Mouse (Mus musculus) heart, embryonic 14.5 days (tissue): ENCODE results near the gene Cntd1. TPM values are rescaled to one million over a fixed set of nuclear protein-coding genes. Genes with fewer than 3 reads are reported as not detected.

ENCODE experiments used
- ATAC-seq: fragments of 200-750 bp; cut with Nextera tagmentation; 2 replicates; pipeline ENCODE4 v1.8.0; 2017; ENCODE audit warnings: low read depth, moderate TSS enrichment; ENCODE audit not compliant: insufficient number of reproducible peaks, insufficient read depth, low FRiP score
- H3K27ac ChIP-seq, 2 experiments: fragments of 200-500 bp in 1 of 2; fragments of 300-500 bp in 1 of 2; sonication (generic) in 1 of 2; replicated peaks in 1 of 2; 2 replicates each; pipeline ENCODE4 v1.5.1; 2012 to 2014; ENCODE audit warnings: low read depth in 2 of 2, low read length in 2 of 2, control low read depth in 1 of 2, mild to moderate bottlenecking in 1 of 2, mixed read lengths in 1 of 2; ENCODE audit not compliant: control insufficient read depth in 1 of 2, insufficient read depth in 1 of 2
- H3K27me3 ChIP-seq: fragments of 300-500 bp; sonication (generic); 2 replicates; pipeline ENCODE4 v1.6.1; 2014; ENCODE audit warnings: mild to moderate bottlenecking, low read length, control low read depth; ENCODE audit not compliant: control insufficient read depth, insufficient read depth
- H3K36me3 ChIP-seq: fragments of 300-500 bp; sonication (generic); 2 replicates; pipeline ENCODE4 v1.6.1; 2014; ENCODE audit warnings: mild to moderate bottlenecking, control low read depth, low read length, mixed read lengths; ENCODE audit not compliant: control insufficient read depth, insufficient read depth
- H3K4me1 ChIP-seq, 2 experiments: fragments of 200-500 bp in 1 of 2; fragments of 300-500 bp in 1 of 2; sonication (generic) in 1 of 2; 2 replicates each; pipeline ENCODE4 v1.6.1; 2012 to 2014; ENCODE audit warnings: low read length in 2 of 2, control low read depth in 1 of 2, mixed read lengths in 1 of 2; ENCODE audit not compliant: control insufficient read depth in 2 of 2, insufficient read depth in 2 of 2
- H3K4me2 ChIP-seq: fragments of 300-500 bp; sonication (generic); 2 replicates; pipeline ENCODE4 v1.6.1; 2014; ENCODE audit warnings: mild to moderate bottlenecking, low read length
- H3K4me3 ChIP-seq, 2 experiments: fragments of 200-500 bp in 1 of 2; fragments of 300-500 bp in 1 of 2; sonication (generic) in 1 of 2; 2 replicates each; pipeline ENCODE4 v1.5.1; 2012 to 2014; ENCODE audit warnings: low read length in 2 of 2, mild to moderate bottlenecking in 2 of 2, control low read depth in 1 of 2, low read depth in 1 of 2, moderate library complexity in 1 of 2; ENCODE audit not compliant: control insufficient read depth in 1 of 2, insufficient read depth in 1 of 2
- H3K9ac ChIP-seq: fragments of 300-500 bp; sonication (generic); 2 replicates; pipeline ENCODE4 v1.6.1; 2014; ENCODE audit warnings: mild to moderate bottlenecking, low read length
- H3K9me3 ChIP-seq: fragments of 300-500 bp; sonication (generic); 2 replicates; pipeline ENCODE4 v1.6.1; 2016; ENCODE audit warnings: low read length, control low read depth; ENCODE audit not compliant: control insufficient read depth
- WGBS: fragments of 180-500 bp; shearing (Covaris S2); extraction: QIAGEN DNeasy Blood & Tissue Kit; methylation state at CpG from one replicate; pipeline ENCODE4 v1.1.7; 2014; 5-methylcytosine and 5-hydroxymethylcytosine counted together
- polyA plus RNA-seq: library from polyadenylated mRNA; unstranded; fragments of >200 nt; fragmentation: Nextera tagmentation; extraction: Ambion mirVana; gene quantifications from 2 replicates; pipeline ENCODE4 v1.2.1, GENCODE M21; 2014

Cntd1 gene
- polyA plus RNA-seq, 1 experiment from 2014 or later, result 0.51 TPM

DNA sequence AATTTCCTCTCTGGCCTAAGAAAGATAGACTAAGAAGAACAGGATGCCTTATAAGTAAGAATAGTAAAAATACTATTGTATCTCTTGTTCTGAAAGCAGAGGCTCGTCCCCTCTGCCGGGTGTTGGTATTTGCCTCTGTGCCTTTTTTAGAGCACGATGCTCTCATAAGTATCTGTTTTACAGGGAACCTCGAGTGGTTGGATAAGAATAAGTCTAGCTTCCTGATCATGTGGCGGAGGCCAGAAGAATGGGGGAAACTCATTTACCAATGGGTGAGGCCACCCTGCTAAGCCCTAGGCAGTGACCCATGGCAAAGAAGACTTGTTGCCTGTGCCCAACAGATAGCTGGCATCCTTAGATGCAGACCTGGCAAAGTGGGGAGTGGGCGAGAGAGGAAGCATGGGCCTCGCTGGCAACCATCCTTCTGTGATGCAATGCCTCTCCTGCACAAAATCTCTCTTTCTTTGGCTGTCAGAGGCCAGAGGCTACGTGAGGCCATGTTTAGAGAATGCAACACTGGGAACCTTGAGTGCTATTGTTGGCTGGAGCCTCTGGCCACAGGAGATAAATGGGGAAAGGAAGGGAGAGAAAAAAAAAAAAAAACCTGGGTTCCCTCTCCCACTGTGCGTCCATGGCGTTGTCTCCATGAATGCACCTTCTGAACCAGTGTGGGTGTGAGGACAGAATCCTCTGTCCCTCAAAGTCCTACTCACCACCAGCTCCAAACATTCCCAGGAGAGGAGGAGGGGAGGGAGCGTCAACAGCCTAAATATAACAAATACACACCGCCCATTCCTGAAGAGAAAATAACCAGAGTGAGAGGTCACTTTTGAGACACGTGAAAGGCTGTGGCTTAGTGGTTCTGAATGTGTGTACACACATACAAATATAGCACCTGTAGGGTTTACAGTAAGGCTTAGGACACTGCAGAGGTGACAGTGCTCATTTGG lies 22.7 kb upstream of the Cntd1 start:
- Histone ChIP-seq H3K27ac (peak overlapping the region; percentile 80 to 84), H3K4me3 (no peak overlapping the region), H3K36me3 (peaks cover 18% of the 10 kb centered on the region), H3K9me3 (no peaks in the 10 kb centered on the region), H3K4me1 (peaks cover 21 to 45% of the 10 kb centered on the region in 2 experiments), H3K27me3 (no peaks in the 10 kb centered on the region), H3K9ac (no peak overlapping the region), H3K4me2 (peak overlapping the region; percentile 24; the same call in 1 of the 2 replicates)
- no peak for ATAC-seq
- WGBS, result 40% methylated on average over 13 of the region's 13 CpGs

GRCm38 (mm10) chr11:101259261-101259712 lies 19.5 kb upstream of the Cntd1 start:
- 25% methylated on average over 6 of the region's 6 CpGs for WGBS
- Histone ChIP-seq H3K9ac (peak overlapping the region; percentile 82), H3K4me2 (peak overlapping the region; percentile 99), H3K4me1 (peaks cover 32 to 52% of the 10 kb centered on the region in 2 experiments), H3K27ac (peak overlapping the region; percentile 28 to 75; a peak in 3 of 4 replicates), H3K4me3 (peak overlapping the region in 1 of 2 experiments; percentile 64; a peak in 1 of 4 replicates), H3K36me3 (peaks cover 18% of the 10 kb centered on the region), H3K9me3 (no peaks in the 10 kb centered on the region), H3K27me3 (peaks cover 18% of the 10 kb centered on the region)
- ATAC-seq, result 0 out of 2 replicates have a peak, but pooled peaks have one; percentile 16

- Histone ChIP-seq H3K36me3 (peaks cover 18% of the 10 kb centered on the region), H3K9me3 (no peaks in the 10 kb centered on the region), H3K4me3 (peak within 1 kb of the TSS; percentile 64 to 71), H3K4me2 (peak within 1 kb of the TSS; percentile 99), H3K9ac (peak within 1 kb of the TSS; percentile 82), H3K4me1 (peaks cover 35 to 55% of the 10 kb centered on the region in 2 experiments), H3K27ac (peak within 1 kb of the TSS; percentile 64 to 75), H3K27me3 (peaks cover 25% of the 10 kb centered on the region)
- ATAC-seq, result peak; percentile 77
- under 1% methylated on average over 42 of the region's 43 CpGs for WGBS
These were observed 18.6 kb upstream of the Cntd1 start, which contains the start of gene Wnk4 for GRCm38 (mm10) chr11:101259948-101260825. Wnk4 (plus strand) TSS chr11:101260567.

- Histone ChIP-seq H3K4me3 (peak overlapping the region; percentile 64 to 71), H3K4me2 (peak overlapping the region; percentile 99), H3K9ac (peak overlapping the region; percentile 82), H3K27me3 (peaks cover 29% of the 10 kb centered on the region), H3K9me3 (no peaks in the 10 kb centered on the region), H3K27ac (peak overlapping the region; percentile 51 to 75; a peak in 3 of 4 replicates), H3K36me3 (peaks cover 18% of the 10 kb centered on the region), H3K4me1 (peaks cover 36 to 52% of the 10 kb centered on the region in 2 experiments)
- ATAC-seq, result no peak; the same call in none of the 2 replicates
- WGBS, result 0% methylated on average over 30 of the region's 30 CpGs
These were observed 17.9 kb upstream of the Cntd1 start for GRCm38 (mm10) chr11:101260826-101261380.

- WGBS, result 3% methylated on average over 24 of the region's 24 CpGs
- Histone ChIP-seq H3K9ac (peak overlapping the region; percentile 57), H3K27ac (no peak overlapping the region), H3K9me3 (no peaks in the 10 kb centered on the region), H3K4me2 (peak overlapping the region; percentile 99), H3K4me1 (peaks cover 31 to 48% of the 10 kb centered on the region in 2 experiments), H3K36me3 (peaks cover 16% of the 10 kb centered on the region), H3K27me3 (peaks cover 37% of the 10 kb centered on the region), H3K4me3 (peak overlapping the region; percentile 28 to 64)
- no peak for ATAC-seq
These were observed 16.4 kb upstream of the Cntd1 start for GRCm38 (mm10) chr11:101262272-101262967.

- ATAC-seq, result no peak
- Histone ChIP-seq H3K9ac (no peak overlapping the region), H3K4me3 (peak overlapping the region in 1 of 2 experiments; percentile 64; a peak in 1 of 4 replicates), H3K4me1 (peaks cover 31 to 40% of the 10 kb centered on the region in 2 experiments), H3K36me3 (peaks cover 6% of the 10 kb centered on the region), H3K27ac (no peak overlapping the region), H3K4me2 (peak overlapping the region; percentile 99), H3K9me3 (no peaks in the 10 kb centered on the region), H3K27me3 (peaks cover 37% of the 10 kb centered on the region)
- WGBS, result 8% methylated on average over 32 of the region's 32 CpGs
These were observed 15.4 kb upstream of the Cntd1 start for GRCm38 (mm10) chr11:101263138-101263988.
